Mouse (Mus musculus): ENCODE measurements around the gene A430078G23Rik. TPM values are rescaled to one million over a fixed set of nuclear protein-coding genes. Genes with fewer than 3 reads are reported as not detected.
"Not testable (repeated sequence)": the region's sequence is repeated elsewhere in the genome, so short reads cannot be mapped to it uniquely, and the experiment has no call there.

Gene A430078G23Rik
- polyA plus RNA-seq (2014; fragmentation: Nextera tagmentation; extraction: Ambion mirVana): 0.34 TPM in 1 of 2 replicates, not detected in the other

DNA sequence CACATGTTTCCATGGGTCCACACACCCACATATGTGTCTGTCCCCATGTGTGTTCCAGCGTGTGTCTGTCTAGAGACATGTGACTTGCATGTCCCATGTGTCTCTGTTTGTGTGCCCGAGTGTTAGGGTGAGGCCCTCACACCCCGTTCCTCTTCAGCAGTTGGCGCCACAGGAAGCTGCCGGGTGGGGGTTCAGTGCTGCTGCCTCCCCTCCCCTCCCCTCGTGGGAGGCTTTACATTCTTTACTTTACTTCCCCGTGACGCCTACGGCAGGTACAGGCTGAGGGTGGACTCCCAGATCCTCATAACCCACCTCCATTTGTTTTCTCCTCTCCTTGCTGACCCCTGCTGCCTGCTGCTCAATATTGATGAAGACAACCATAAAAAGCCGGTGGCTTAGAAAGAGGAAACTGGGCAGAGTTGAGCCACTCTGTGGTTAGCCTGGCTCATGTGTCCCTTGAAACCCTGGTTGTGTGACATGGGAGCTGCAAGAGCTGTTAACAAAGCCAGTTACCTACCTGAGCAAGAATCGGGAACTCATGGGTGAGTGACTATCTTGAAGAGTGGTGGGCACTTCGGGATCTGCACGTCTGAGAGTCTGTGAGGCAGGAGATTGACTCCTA, at the start of gene A430078G23Rik:
A430078G23Rik (plus strand) TSS at position 227 of the 622 bp plus-strand sequence.
- no peak within 1 kb of the TSS for H3K4me3 ChIP-seq (ENCODE audit: low read depth, low read length)
- no peaks in the 10 kb centered on the region for H3K9me3 ChIP-seq (ENCODE audit: control insufficient read depth, low read length)
- H3K4me1 ChIP-seq (replicated peaks; ENCODE audit: control insufficient read depth, insufficient read depth, low read length): peaks cover 4% of the 10 kb centered on the region
- H3K9ac ChIP-seq (ENCODE audit: low read length): no peak within 1 kb of the TSS
- H3K27ac ChIP-seq (ENCODE audit: low read depth): no peak within 1 kb of the TSS
- WGBS: 55% methylated on average over 13 of the region's 13 CpGs
- no peaks in the 10 kb centered on the region for H3K27me3 ChIP-seq (replicated peaks; ENCODE audit: control insufficient read depth, insufficient read depth, low read length)
- H3K36me3 ChIP-seq (ENCODE audit: control insufficient read depth, insufficient read depth, low read length): no peaks in the 10 kb centered on the region
- DNase-seq (ENCODE audit: low spot score) (no peak), ATAC-seq (replicated peaks; ENCODE audit: low FRiP score, low TSS enrichment, low read depth) (no peak)
- no peak within 1 kb of the TSS for H3K4me2 ChIP-seq (ENCODE audit: low read length)

DNA sequence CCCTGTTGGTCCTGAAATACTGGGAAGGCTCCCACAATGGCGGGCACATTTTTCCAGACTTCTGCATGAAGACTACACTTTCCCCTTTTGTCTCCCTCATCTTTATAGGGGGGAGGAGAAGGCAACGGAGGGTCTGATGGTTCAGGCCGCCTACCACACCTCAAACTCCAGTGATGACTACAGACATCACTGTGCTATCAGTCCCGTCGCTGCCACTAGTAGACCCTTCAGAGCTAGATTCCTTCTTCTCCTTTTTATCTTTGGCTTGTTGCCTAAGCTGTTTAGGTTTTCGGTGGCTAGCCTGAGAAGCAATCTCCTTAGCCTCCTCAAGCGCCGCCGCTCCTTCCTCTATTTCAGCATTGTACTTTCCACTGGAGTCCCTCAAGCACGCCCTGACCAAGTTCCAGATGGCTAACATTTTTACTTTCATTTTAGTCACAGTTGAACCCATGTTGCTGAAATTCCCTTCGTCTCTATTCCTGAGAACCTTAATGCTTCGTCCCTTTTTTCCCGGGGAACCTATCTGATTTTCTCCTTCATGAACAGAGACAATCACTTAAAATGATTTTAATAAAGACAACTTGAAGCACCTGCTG, 44.9 kb upstream of the A430078G23Rik start:
- not testable (repeated sequence) for H3K4me2 ChIP-seq (ENCODE audit: low read length); H3K4me1 ChIP-seq (replicated peaks; ENCODE audit: control insufficient read depth, insufficient read depth, low read length); H3K36me3 ChIP-seq (ENCODE audit: control insufficient read depth, insufficient read depth, low read length); H3K27me3 ChIP-seq (replicated peaks; ENCODE audit: control insufficient read depth, insufficient read depth, low read length); H3K4me3 ChIP-seq (ENCODE audit: low read depth, low read length); H3K9ac ChIP-seq (ENCODE audit: low read length); ATAC-seq (replicated peaks; ENCODE audit: low FRiP score, low TSS enrichment, low read depth); H3K27ac ChIP-seq (ENCODE audit: low read depth); H3K9me3 ChIP-seq (ENCODE audit: control insufficient read depth, low read length); DNase-seq (ENCODE audit: low spot score)
- 91% methylated on average over 13 of the region's 13 CpGs for WGBS

DNA sequence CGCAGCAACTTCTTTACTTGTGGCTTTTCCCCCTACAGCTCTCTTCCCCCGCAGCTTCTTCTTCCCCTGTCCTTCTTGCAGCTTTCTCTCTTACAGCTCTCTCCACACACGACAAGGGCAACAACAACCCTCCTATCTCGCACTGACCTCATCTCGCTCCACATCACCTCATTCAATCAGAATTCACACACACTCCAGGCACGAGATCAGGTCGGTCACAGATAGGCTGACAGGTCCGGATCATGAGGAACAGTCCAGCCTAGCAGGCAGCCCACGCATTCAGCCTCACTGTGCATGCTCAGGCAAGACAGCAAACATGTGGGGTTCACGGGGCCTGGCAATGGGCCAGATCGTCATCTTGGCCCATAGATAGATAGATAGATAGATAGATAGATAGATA, 43.6 kb upstream of the A430078G23Rik start:
- H3K27ac ChIP-seq (ENCODE audit: low read depth): no peak overlapping the region
- no peaks in the 10 kb centered on the region for H3K4me1 ChIP-seq (replicated peaks; ENCODE audit: control insufficient read depth, insufficient read depth, low read length)
- no peak overlapping the region for H3K4me2 ChIP-seq (ENCODE audit: low read length)
- ATAC-seq (replicated peaks; ENCODE audit: low FRiP score, low TSS enrichment, low read depth): no peak
- no peak overlapping the region for H3K4me3 ChIP-seq (ENCODE audit: low read depth, low read length)
- DNase-seq (ENCODE audit: low spot score): no peak
- H3K27me3 ChIP-seq (replicated peaks; ENCODE audit: control insufficient read depth, insufficient read depth, low read length): no peaks in the 10 kb centered on the region
- H3K9ac ChIP-seq (ENCODE audit: low read length): no peak overlapping the region
- 85% methylated on average over 11 of the region's 11 CpGs for WGBS
- H3K9me3 ChIP-seq (ENCODE audit: control insufficient read depth, low read length): 0 out of 2 replicates have a peak, but pooled peaks cover 2% of the 10 kb centered on the region
- H3K36me3 ChIP-seq (ENCODE audit: control insufficient read depth, insufficient read depth, low read length): no peaks in the 10 kb centered on the region

DNA sequence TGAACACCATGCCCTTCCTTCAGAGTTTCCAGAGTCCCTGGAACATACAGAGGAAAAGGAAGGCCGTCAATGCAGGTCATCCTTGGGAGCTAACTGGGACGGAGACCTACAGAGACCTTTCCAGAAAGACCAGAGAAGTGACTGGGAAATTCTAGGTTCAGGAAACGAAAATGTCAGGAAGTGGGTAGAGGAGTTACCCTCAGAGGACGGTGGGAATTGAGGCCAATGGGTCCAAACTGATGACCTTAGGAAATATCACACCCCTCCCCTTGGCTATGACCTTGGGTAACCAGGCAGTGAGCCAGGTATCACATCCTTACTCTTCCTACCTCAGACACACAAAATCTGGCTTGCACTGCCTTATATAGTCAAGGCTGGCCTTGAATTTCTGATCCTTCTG, 41.7 kb upstream of the A430078G23Rik start:
- DNase-seq (ENCODE audit: low spot score) (no peak), ATAC-seq (replicated peaks; ENCODE audit: low FRiP score, low TSS enrichment, low read depth) (no peak)
- H3K4me1 ChIP-seq (replicated peaks; ENCODE audit: control insufficient read depth, insufficient read depth, low read length): no peaks in the 10 kb centered on the region
- H3K9ac ChIP-seq (ENCODE audit: low read length): no peak overlapping the region
- no peak overlapping the region for H3K27ac ChIP-seq (ENCODE audit: low read depth)
- no peaks in the 10 kb centered on the region for H3K27me3 ChIP-seq (replicated peaks; ENCODE audit: control insufficient read depth, insufficient read depth, low read length)
- 0 out of 2 replicates have a peak, but pooled peaks cover under 1% of the 10 kb centered on the region for H3K9me3 ChIP-seq (ENCODE audit: control insufficient read depth, low read length)
- H3K4me3 ChIP-seq (ENCODE audit: low read depth, low read length): no peak overlapping the region
- no peak overlapping the region for H3K4me2 ChIP-seq (ENCODE audit: low read length)
- 80% methylated on average over 4 of the region's 4 CpGs for WGBS
- H3K36me3 ChIP-seq (ENCODE audit: control insufficient read depth, insufficient read depth, low read length): no peaks in the 10 kb centered on the region

DNA sequence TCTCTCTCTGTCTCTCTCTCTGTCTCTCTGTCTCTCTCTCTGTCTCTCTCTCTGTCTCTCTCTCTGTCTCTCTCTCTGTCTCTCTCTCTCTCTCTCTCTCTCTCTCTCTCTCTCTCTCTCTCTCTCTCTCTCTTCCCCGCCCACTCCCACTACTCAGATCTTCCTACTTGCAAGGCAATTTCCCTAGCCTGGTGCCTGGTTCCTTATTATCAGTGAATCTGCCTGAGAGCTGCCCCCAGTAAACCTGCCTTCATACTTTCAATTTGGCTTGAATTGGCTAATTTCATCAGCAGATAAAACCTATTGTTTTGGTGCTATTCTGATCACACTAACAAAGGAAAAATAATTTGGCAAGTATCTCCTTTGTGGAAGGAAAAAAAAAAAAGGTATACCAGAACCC, 39.8 kb upstream of the A430078G23Rik start:
- H3K9me3 ChIP-seq (ENCODE audit: control insufficient read depth, low read length); H3K27me3 ChIP-seq (replicated peaks; ENCODE audit: control insufficient read depth, insufficient read depth, low read length); H3K36me3 ChIP-seq (ENCODE audit: control insufficient read depth, insufficient read depth, low read length); ATAC-seq (replicated peaks; ENCODE audit: low FRiP score, low TSS enrichment, low read depth); H3K9ac ChIP-seq (ENCODE audit: low read length); H3K27ac ChIP-seq (ENCODE audit: low read depth); H3K4me3 ChIP-seq (ENCODE audit: low read depth, low read length); DNase-seq (ENCODE audit: low spot score); H3K4me2 ChIP-seq (ENCODE audit: low read length); H3K4me1 ChIP-seq (replicated peaks; ENCODE audit: control insufficient read depth, insufficient read depth, low read length): not testable (repeated sequence)
- 88% methylated on average over 1 of the region's 1 CpGs for WGBS

DNA sequence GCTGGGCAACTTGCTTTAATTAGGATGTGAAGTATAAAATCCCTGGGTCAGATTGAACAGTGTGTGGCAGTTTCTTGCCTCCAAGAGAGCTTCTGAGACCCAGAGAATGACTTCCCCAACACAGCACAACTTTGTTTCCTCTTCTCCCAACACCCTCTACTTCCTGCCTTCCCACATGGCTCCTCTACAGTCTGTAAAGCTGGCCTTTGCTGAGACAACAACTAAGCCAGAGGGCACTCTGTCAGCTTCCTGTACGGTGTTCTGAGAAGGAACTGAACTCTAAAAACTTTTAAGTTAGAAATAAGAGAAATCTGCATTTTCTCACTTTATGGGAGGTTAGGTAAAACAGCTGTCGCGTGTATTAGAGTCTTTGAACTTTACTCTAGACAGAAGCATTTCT, 39.4 kb upstream of the A430078G23Rik start:
- H3K9ac ChIP-seq (ENCODE audit: low read length): no peak overlapping the region
- 60% methylated on average over 3 of the region's 3 CpGs for WGBS
- no peaks in the 10 kb centered on the region for H3K9me3 ChIP-seq (ENCODE audit: control insufficient read depth, low read length)
- H3K4me2 ChIP-seq (ENCODE audit: low read length): no peak overlapping the region
- ATAC-seq (replicated peaks; ENCODE audit: low FRiP score, low TSS enrichment, low read depth): no peak
- no peaks in the 10 kb centered on the region for H3K4me1 ChIP-seq (replicated peaks; ENCODE audit: control insufficient read depth, insufficient read depth, low read length)
- no peaks in the 10 kb centered on the region for H3K36me3 ChIP-seq (ENCODE audit: control insufficient read depth, insufficient read depth, low read length)
- no peak overlapping the region for H3K27ac ChIP-seq (ENCODE audit: low read depth)
- no peak for DNase-seq (ENCODE audit: low spot score)
- H3K27me3 ChIP-seq (replicated peaks; ENCODE audit: control insufficient read depth, insufficient read depth, low read length): no peaks in the 10 kb centered on the region
- H3K4me3 ChIP-seq (ENCODE audit: low read depth, low read length): no peak overlapping the region

DNA sequence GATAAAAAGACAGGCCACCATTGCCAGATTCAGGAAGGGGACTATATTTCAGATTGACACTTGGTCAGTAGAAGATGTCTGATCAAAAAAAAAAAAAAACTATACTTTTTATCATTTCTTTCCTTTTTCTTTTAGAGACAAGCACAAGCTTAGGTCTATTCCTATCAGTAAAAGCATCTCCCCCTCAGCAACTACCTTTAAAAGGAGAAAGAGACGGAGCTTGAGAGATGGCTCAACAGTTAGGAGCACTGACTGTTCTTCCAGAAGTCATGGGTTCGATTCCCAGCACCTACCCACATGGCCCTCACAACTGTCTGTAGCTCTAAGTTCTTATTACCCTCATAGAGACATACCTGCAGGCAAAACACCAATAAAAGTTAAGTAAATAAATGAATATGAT, 38.9 kb upstream of the A430078G23Rik start:
- Histone ChIP-seq H3K9ac (ENCODE audit: low read length) (no peak overlapping the region), H3K4me2 (ENCODE audit: low read length) (no peak overlapping the region), H3K27ac (ENCODE audit: low read depth) (no peak overlapping the region), H3K4me3 (ENCODE audit: low read depth, low read length) (no peak overlapping the region), H3K9me3 (ENCODE audit: control insufficient read depth, low read length) (no peaks in the 10 kb centered on the region), H3K4me1 (replicated peaks; ENCODE audit: control insufficient read depth, insufficient read depth, low read length) (no peaks in the 10 kb centered on the region), H3K36me3 (ENCODE audit: control insufficient read depth, insufficient read depth, low read length) (no peaks in the 10 kb centered on the region), H3K27me3 (replicated peaks; ENCODE audit: control insufficient read depth, insufficient read depth, low read length) (no peaks in the 10 kb centered on the region)
- WGBS: 82% methylated on average over 2 of the region's 2 CpGs
- DNase-seq (ENCODE audit: low spot score) (no peak), ATAC-seq (replicated peaks; ENCODE audit: low FRiP score, low TSS enrichment, low read depth) (no peak)

DNA sequence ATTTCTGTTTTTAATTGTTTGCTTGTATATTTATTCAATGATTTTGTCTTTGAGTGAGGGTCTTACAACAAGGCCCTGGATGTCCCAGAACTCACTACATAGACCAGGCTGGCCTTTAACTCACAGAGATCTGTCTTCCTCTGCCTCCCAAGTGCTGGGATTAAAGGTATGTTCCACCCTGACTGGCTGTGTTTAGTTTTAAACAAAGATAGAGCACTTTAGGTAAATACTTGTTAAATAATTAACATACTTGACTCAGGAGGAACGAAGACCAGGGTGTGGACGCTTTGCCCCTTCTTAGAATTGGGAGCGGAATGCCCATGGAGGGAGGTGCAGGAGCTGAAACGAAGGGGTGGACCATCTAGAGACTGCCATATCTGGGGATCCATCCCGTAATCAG, 36.6 kb upstream of the A430078G23Rik start:
- Histone ChIP-seq H3K27me3 (replicated peaks; ENCODE audit: control insufficient read depth, insufficient read depth, low read length) (no peaks in the 10 kb centered on the region), H3K36me3 (ENCODE audit: control insufficient read depth, insufficient read depth, low read length) (no peaks in the 10 kb centered on the region), H3K4me1 (replicated peaks; ENCODE audit: control insufficient read depth, insufficient read depth, low read length) (no peaks in the 10 kb centered on the region), H3K9me3 (ENCODE audit: control insufficient read depth, low read length) (no peaks in the 10 kb centered on the region), H3K27ac (ENCODE audit: low read depth) (no peak overlapping the region), H3K4me2 (ENCODE audit: low read length) (no peak overlapping the region), H3K9ac (ENCODE audit: low read length) (no peak overlapping the region), H3K4me3 (ENCODE audit: low read depth, low read length) (no peak overlapping the region)
- ATAC-seq (replicated peaks; ENCODE audit: low FRiP score, low TSS enrichment, low read depth): no peak
- 73% methylated on average over 5 of the region's 5 CpGs for WGBS
- no peak for DNase-seq (ENCODE audit: low spot score)

DNA sequence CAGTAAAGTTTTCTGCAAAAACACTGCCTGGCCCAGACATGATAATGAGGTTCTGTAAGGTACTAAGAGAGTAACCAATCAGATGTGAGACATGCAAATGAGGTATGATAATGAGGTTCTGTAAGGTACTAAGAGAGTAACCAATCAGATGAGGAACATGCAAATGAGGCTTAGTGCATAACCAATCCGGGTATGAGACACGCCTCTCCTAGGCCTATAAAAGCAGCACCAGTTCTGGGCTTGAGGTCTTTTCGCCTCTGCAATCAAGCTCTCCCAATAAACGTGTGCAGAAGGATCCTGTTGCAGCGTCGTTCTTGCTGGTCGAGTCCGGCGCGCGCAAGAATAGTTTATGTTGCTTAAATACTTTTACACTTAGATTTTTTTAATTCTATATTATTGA, 33.9 kb upstream of the A430078G23Rik start:
- H3K4me1 ChIP-seq (replicated peaks; ENCODE audit: control insufficient read depth, insufficient read depth, low read length); ATAC-seq (replicated peaks; ENCODE audit: low FRiP score, low TSS enrichment, low read depth); H3K4me2 ChIP-seq (ENCODE audit: low read length); H3K9me3 ChIP-seq (ENCODE audit: control insufficient read depth, low read length); H3K9ac ChIP-seq (ENCODE audit: low read length); H3K4me3 ChIP-seq (ENCODE audit: low read depth, low read length); DNase-seq (ENCODE audit: low spot score); H3K27me3 ChIP-seq (replicated peaks; ENCODE audit: control insufficient read depth, insufficient read depth, low read length); H3K27ac ChIP-seq (ENCODE audit: low read depth); H3K36me3 ChIP-seq (ENCODE audit: control insufficient read depth, insufficient read depth, low read length): not testable (repeated sequence)
- 93% methylated on average over 8 of the region's 11 CpGs for WGBS
